Mouse (Mus musculus) forebrain, embryonic 11.5 days (tissue): ENCODE measurements at regions not wholly inside any gene's neighbourhood (a gene's known extent, or its start where the extent isn't known, plus 50 kb on each side); places are given as distances from the start of the nearest gene placed in this dataset.

ENCODE experiments used
- ATAC-seq: fragments of 200-750 bp; cut with Nextera tagmentation; replicated peaks from 2 replicates; pipeline ENCODE4 v1.8.0; 2017; ENCODE audit warnings: moderate TSS enrichment; ENCODE audit not compliant: low FRiP score
- DNase-seq: peaks from one replicate; pipeline ENCODE4 v3.0.0-alpha.2; 2017; ENCODE audit warnings: low spot score
- H3K27ac ChIP-seq: fragments of 300-500 bp; sonication (generic); 2 replicates; pipeline ENCODE4 v1.5.1; 2014; ENCODE audit warnings: low read depth, low read length
- H3K27me3 ChIP-seq: fragments of 300-500 bp; sonication (generic); 2 replicates; pipeline ENCODE4 v1.6.1; 2014; ENCODE audit warnings: mild to moderate bottlenecking, low read length, mixed read lengths; ENCODE audit not compliant: control insufficient read depth, insufficient read depth
- H3K36me3 ChIP-seq: fragments of 300-500 bp; sonication (generic); 2 replicates; pipeline ENCODE4 v1.6.1; 2014; ENCODE audit warnings: mild to moderate bottlenecking, low read length, moderate library complexity, mixed read lengths; ENCODE audit not compliant: control insufficient read depth, insufficient read depth
- H3K4me1 ChIP-seq: fragments of 300-500 bp; sonication (generic); replicated peaks from 2 replicates; pipeline ENCODE4 v1.6.1; 2014; ENCODE audit warnings: low read length, mixed read lengths; ENCODE audit not compliant: control insufficient read depth, insufficient read depth
- H3K4me2 ChIP-seq: fragments of 300-500 bp; sonication (generic); 2 replicates; pipeline ENCODE4 v1.6.1; 2014; ENCODE audit warnings: low read depth, mild to moderate bottlenecking, low read length, moderate library complexity, mixed read lengths; ENCODE audit not compliant: severe bottlenecking
- H3K4me3 ChIP-seq: fragments of 300-500 bp; sonication (generic); 2 replicates; pipeline ENCODE4 v1.5.1; 2014; ENCODE audit warnings: low read depth, low read length
- H3K9ac ChIP-seq: fragments of 300-500 bp; sonication (generic); 2 replicates; pipeline ENCODE4 v1.6.1; 2014; ENCODE audit warnings: low read length
- H3K9me3 ChIP-seq: fragments of 300-500 bp; sonication (generic); 2 replicates; pipeline ENCODE4 v1.6.1; 2016; ENCODE audit warnings: low read length, mixed read lengths; ENCODE audit not compliant: control insufficient read depth
- WGBS: fragments of 180-500 bp; shearing (Covaris S2); extraction: QIAGEN DNeasy Blood & Tissue Kit; methylation state at CpG from one replicate; pipeline ENCODE4 v1.1.7; 2014; 5-methylcytosine and 5-hydroxymethylcytosine counted together

GRCm38 (mm10) chr16:29799893-29800292 is 220.8 kb downstream of the Opa1 start:
- Histone ChIP-seq H3K36me3 (no peaks in the 10 kb centered on the region), H3K4me1 (peaks cover 12% of the 10 kb centered on the region), H3K9me3 (no peaks in the 10 kb centered on the region), H3K27ac (no peak overlapping the region), H3K4me3 (no peak overlapping the region), H3K9ac (no peak overlapping the region), H3K4me2 (no peak overlapping the region), H3K27me3 (no peaks in the 10 kb centered on the region)
- DNase-seq (no peak), ATAC-seq (no peak)
- WGBS = 86% methylated on average over 3 of the region's 3 CpGs

- DNase-seq (no peak), ATAC-seq (no peak)
- Histone ChIP-seq H3K27ac (no peak overlapping the region), H3K9me3 (no peaks in the 10 kb centered on the region), H3K4me2 (no peak overlapping the region), H3K4me3 (no peak overlapping the region), H3K4me1 (peaks cover 12% of the 10 kb centered on the region), H3K36me3 (no peaks in the 10 kb centered on the region), H3K9ac (no peak overlapping the region), H3K27me3 (no peaks in the 10 kb centered on the region)
- 10% methylated on average over 2 of the region's 2 CpGs for WGBS
Measured at GRCm38 (mm10) chr16:29800457-29800856, 221.3 kb downstream of the Opa1 start.

GRCm38 (mm10) chr16:29802085-29802484 is 223.0 kb downstream of the Opa1 start:
- WGBS = 93% methylated on average over 7 of the region's 7 CpGs
- no peak for ATAC-seq
- H3K27me3 ChIP-seq = no peaks in the 10 kb centered on the region

GRCm38 (mm10) chr16:29802603-29803002 is 223.5 kb downstream of the Opa1 start:
- ATAC-seq (no peak), DNase-seq (no peak)
- H3K27ac ChIP-seq = no peak overlapping the region
- no peak overlapping the region for H3K9ac ChIP-seq
- H3K4me1 ChIP-seq = peaks cover 9% of the 10 kb centered on the region
- H3K9me3 ChIP-seq = no peaks in the 10 kb centered on the region
- no peak overlapping the region for H3K4me2 ChIP-seq
- H3K27me3 ChIP-seq = no peaks in the 10 kb centered on the region
- H3K36me3 ChIP-seq = no peaks in the 10 kb centered on the region
- H3K4me3 ChIP-seq = no peak overlapping the region
- 60% methylated on average over 6 of the region's 6 CpGs for WGBS

More at GRCm38 (mm10) chr16:29802085-29802484, 223.0 kb downstream of the Opa1 start:
- H3K27ac ChIP-seq = no peak overlapping the region
- H3K9me3 ChIP-seq = no peaks in the 10 kb centered on the region
- H3K4me2 ChIP-seq = no peak overlapping the region
- H3K36me3 ChIP-seq = no peaks in the 10 kb centered on the region
- H3K4me1 ChIP-seq = peaks cover 12% of the 10 kb centered on the region
- no peak for DNase-seq
- H3K4me3 ChIP-seq = no peak overlapping the region
- H3K9ac ChIP-seq = no peak overlapping the region

- no peak overlapping the region for H3K9ac ChIP-seq
- H3K4me1 ChIP-seq = no peaks in the 10 kb centered on the region; the same call in 1 of the 2 replicates
- H3K36me3 ChIP-seq = no peaks in the 10 kb centered on the region
- WGBS = 75% methylated on average over 5 of the region's 5 CpGs
- peaks cover 2% of the 10 kb centered on the region for H3K27me3 ChIP-seq
- H3K4me3 ChIP-seq = no peak overlapping the region
- no peaks in the 10 kb centered on the region for H3K9me3 ChIP-seq
- no peak for DNase-seq
- H3K4me2 ChIP-seq = no peak overlapping the region
- no peak overlapping the region for H3K27ac ChIP-seq
- no peak for ATAC-seq
Measured at GRCm38 (mm10) chr16:29807859-29808258, 228.7 kb downstream of the Opa1 start.

GRCm38 (mm10) chr16:29808851-29809250 is 229.7 kb downstream of the Opa1 start:
- Histone ChIP-seq H3K9ac (no peak overlapping the region), H3K36me3 (no peaks in the 10 kb centered on the region), H3K4me1 (peaks cover 6% of the 10 kb centered on the region; the same call in 1 of the 2 replicates), H3K4me2 (no peak overlapping the region), H3K9me3 (no peaks in the 10 kb centered on the region), H3K4me3 (no peak overlapping the region), H3K27me3 (peaks cover 4% of the 10 kb centered on the region), H3K27ac (no peak overlapping the region)
- ATAC-seq (no peak), DNase-seq (no peak)
- WGBS = 79% methylated on average over 4 of the region's 4 CpGs

- WGBS = 4% methylated on average over 31 of the region's 31 CpGs
- H3K4me2 ChIP-seq = peak overlapping the region; percentile 100
- peak; percentile 33 for ATAC-seq
- peak; percentile 66 for DNase-seq
- H3K27me3 ChIP-seq = peaks cover 4% of the 10 kb centered on the region
- no peaks in the 10 kb centered on the region for H3K9me3 ChIP-seq
- peak overlapping the region; percentile 93 for H3K9ac ChIP-seq
- peaks cover 6% of the 10 kb centered on the region; the same call in 1 of the 2 replicates for H3K4me1 ChIP-seq
- H3K4me3 ChIP-seq = peak overlapping the region; percentile 51
- H3K27ac ChIP-seq = peak overlapping the region; percentile 50; the same call in 1 of the 2 replicates
- no peaks in the 10 kb centered on the region for H3K36me3 ChIP-seq
Measured at GRCm38 (mm10) chr16:29813411-29814038, 234.4 kb downstream of the Opa1 start.

GRCm38 (mm10) chr16:29814039-29814438 is 234.9 kb downstream of the Opa1 start:
- peaks cover 4% of the 10 kb centered on the region for H3K27me3 ChIP-seq

GRCm38 (mm10) chr16:29814655-29815054 is 235.5 kb downstream of the Opa1 start:
- ATAC-seq (0 out of 2 replicates have a peak, but pooled peaks have one; percentile 10), DNase-seq (no peak)
- no peak overlapping the region for H3K27ac ChIP-seq
- H3K27me3 ChIP-seq = peaks cover 4% of the 10 kb centered on the region
- peaks cover 6% of the 10 kb centered on the region; the same call in 1 of the 2 replicates for H3K4me1 ChIP-seq
- peak overlapping the region; percentile 93; the same call in 1 of the 2 replicates for H3K9ac ChIP-seq
- no peak overlapping the region; the same call in 1 of the 2 replicates for H3K4me2 ChIP-seq
- WGBS = 48% methylated on average over 2 of the region's 2 CpGs
- H3K9me3 ChIP-seq = no peaks in the 10 kb centered on the region
- no peak overlapping the region; the same call in 1 of the 2 replicates for H3K4me3 ChIP-seq
- H3K36me3 ChIP-seq = no peaks in the 10 kb centered on the region

More at GRCm38 (mm10) chr16:29814039-29814438, 234.9 kb downstream of the Opa1 start:
- peaks cover 6% of the 10 kb centered on the region; the same call in 1 of the 2 replicates for H3K4me1 ChIP-seq
- under 1% methylated on average over 32 of the region's 32 CpGs for WGBS
- DNase-seq (peak; percentile 88), ATAC-seq (peak; percentile 79)
- no peaks in the 10 kb centered on the region for H3K9me3 ChIP-seq
- peak overlapping the region; percentile 93 for H3K9ac ChIP-seq
- peak overlapping the region; percentile 51 for H3K4me3 ChIP-seq
- H3K36me3 ChIP-seq = no peaks in the 10 kb centered on the region
- peak overlapping the region; percentile 50; the same call in 1 of the 2 replicates for H3K27ac ChIP-seq
- peak overlapping the region; percentile 100 for H3K4me2 ChIP-seq
